1 mouse cellular context compared by ENCODE assay signal in the genomic region with DNA sequence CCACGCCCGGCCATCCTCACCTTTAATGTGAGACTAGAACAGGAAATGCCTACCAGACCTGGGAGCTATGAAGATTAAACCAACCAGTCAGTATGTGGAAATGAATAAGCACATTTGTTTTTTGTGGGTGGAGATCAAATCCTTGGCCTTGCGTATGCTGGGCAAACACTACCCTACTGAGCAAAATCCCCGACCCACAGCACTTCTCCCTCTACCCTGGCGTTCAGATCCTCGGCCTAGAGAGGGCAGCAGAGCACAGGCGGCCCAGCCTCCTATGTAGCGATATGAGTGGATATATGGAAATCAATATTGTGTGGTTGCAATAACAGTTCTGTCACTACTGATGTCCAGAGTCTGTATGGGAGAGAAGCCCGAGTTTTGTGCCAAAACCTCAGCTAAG.
TF ChIP-seq lines count a peak whose summit lies in the region.

No protein-coding gene starts in this region.

TF ChIP-seq in CH12.LX, 34 proteins besides CTCF, POLR2A, EP300 and RAD21 (continued from another document):
- no peak for TF ChIP-seq MXI1 (IDR thresholded peaks at IDR 0.05; ENCODE audit: low read depth, low read length)
